Mouse (Mus musculus): ENCODE measurements around the gene Hspb2.

DNA sequence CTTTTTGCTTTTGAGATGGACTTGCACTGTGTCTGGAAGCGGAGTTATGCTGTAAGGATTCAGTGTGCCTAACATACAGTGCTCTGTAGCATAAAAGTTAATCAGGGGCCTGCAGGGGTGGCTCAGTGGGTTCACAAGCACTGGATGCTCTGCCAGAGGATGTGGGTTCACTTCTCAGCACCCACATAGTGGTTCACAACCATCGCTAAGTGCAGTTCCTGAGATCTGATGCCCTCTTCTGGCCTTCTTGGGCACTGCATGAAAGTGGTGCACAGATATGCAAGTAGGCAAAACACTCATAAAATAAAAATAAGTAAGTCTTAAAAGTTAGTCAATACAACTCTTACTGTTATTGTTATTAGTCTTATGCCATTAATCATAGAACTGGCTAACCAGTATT, 30.0 kb upstream of the Hspb2 start:
- TF ChIP-seq CTCF (IDR thresholded peaks at IDR 0.05; ENCODE audit: borderline replicate concordance, control insufficient read depth, extremely low read depth, insufficient read depth, low read length, poor library complexity) (peak; percentile 26; the same call in 1 of the 2 replicates), POLR2A (IDR thresholded peaks at IDR 0.05; ENCODE audit: control insufficient read depth, extremely low read depth, insufficient read depth, low read length, poor library complexity) (no peak)
